Mouse (Mus musculus): ENCODE results near the gene Hc.
A peak's percentile ranks its signal among the peaks of the same experiment; 100 is the strongest.

The Hc gene

GRCm38 (mm10) chr2:35061338-35061737 lies at the start of gene Hc:
Gene Hc, minus strand, starts transcription at chr2:35061438.
- ATAC-seq (ENCODE audit: low TSS enrichment) = no peak

DNA sequence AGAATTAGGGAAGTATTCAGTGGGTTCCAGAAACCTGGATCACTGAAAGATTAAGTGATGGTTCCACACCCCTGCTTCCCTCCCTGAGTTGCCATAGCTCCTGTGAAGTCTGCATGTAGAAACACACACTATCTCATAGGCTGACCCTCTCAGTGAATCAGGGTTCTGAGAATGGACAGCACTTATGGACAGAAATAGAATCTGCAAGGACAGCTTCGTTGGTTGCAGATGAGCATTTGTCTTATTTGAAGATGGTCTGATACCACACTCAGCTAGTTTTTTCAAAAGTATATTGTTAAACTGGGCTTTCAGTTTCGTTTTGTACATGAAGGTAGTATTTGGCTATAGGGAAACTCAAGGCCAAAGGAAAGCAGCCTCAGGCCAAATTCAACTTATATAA lies 49.3 kb upstream of the Hc start:
- no peak for ATAC-seq (ENCODE audit: low TSS enrichment)

GRCm38 (mm10) chr2:35109924-35110304 lies 48.7 kb upstream of the Hc start:
- peak; percentile 7; the same call in 1 of the 2 replicates for ATAC-seq (ENCODE audit: low TSS enrichment)

DNA sequence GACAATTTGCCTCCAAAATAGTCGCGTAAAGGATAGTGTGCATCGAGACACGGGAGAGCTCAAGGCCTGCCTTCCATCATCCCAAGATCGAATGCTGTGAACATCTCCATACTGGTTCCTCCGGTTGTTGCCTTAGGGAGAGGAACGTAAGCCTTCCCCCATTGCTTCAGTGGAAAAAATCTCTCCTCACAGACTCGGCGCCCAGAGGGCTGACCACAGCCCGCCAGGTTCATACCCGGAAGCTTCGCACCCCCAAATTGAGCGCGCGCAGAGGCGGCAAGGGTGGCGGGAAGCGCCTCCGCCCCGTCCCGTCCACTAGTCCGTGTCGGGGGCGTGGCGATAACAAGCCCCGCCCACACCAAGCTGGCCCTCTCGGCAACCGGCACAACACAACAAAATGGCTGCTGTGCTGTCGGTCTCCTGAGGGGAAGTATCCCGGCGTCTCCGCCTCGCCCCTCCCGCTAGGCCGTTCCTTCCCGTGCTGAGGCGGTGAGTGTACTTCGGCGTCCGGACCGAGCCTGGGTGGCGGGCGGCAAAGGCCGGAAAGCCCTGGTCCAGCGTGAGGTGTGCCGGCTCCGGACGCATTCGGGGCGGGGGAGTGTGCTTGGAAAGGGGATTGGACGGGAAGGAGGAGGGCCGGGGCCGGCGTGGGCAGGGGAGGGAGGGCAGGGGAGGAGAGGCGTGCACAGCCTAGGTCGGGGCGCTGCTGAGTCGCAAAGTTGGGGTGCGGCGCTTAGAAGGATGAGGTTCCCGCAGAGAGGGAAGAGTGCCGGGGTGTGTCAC lies 48.1 kb upstream of the Hc start, which contains the start of gene Cntrl:
TSS of gene Cntrl (plus strand) at position 352 of the 783 bp plus-strand sequence.
- peak; percentile 93 for ATAC-seq (ENCODE audit: low TSS enrichment)

DNA sequence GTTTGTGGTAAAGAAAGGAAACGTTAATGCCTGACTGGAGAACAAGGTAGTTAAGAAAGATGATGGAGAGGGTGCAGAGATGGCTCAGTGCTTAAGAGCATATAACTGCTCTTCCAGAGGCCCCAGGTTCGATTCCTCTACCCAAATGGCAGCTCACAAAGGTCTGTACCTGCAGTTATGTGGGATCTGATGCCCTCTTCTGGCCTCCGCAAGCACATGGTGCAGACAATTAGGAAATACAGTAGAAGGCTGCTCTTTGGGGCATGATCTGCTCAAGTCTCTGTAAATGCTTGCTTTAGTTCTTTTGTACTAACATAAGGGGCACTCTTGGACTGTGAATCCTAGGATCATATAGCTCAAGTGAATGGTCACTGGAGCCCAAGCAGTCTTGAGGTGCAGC lies 47.5 kb upstream of the Hc start:
- ATAC-seq (ENCODE audit: low TSS enrichment) = peak; percentile 53

DNA sequence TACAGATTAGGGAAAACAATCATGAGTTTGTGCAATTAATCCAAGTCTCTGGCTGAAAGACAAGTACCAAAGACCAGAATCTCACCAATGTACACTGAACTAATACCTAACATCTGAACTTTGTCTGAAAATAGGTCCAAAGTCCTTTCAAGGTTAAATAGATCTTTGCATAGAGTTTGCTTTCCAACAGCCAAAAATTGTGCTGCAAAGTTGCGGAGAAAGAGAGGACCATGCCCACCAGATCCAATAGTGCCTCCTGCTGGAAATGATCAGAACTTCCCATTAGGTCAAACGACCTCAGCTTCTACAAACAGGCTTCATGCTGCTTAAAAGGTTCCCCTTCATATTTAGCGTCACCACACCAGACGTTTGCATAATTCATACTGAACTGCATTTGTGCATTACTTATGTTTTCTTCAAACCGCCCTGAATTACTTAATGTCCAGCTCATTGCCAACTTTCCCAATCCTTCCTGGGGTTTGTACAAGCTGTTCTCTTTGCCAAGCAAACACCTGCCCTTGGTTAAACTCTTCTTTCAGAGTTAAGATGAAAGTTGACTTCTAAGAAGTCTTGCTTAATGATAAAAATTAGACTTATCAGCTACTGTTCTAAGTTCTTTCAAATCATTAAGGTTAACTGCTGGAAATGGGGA lies 46.9 kb upstream of the Hc start:
- no peak for ATAC-seq (ENCODE audit: low TSS enrichment)

DNA sequence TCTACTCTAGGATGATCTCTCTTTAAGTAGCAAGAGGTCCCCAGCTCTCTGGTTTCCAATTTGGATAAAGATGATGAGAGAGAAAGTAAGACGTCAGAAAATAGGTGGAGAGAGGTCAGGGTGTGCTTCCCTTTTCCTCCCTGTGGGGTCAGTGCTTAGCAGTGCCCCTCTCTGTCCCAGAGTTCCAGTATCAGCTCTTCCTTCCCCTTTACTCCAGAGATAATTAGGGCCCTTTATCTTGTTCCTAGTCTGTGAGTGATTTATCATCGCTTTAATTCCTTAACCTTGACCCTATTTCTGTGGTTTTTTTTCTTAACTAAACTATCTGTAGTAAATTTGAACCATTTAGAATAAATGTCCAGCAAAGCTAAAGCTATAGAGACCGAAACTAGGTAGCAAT lies 43.6 kb upstream of the Hc start:
- no peak for ATAC-seq (ENCODE audit: low TSS enrichment)

- no peak for ATAC-seq (ENCODE audit: low TSS enrichment)
These were observed 42.3 kb upstream of the Hc start for GRCm38 (mm10) chr2:35103558-35103957.

DNA sequence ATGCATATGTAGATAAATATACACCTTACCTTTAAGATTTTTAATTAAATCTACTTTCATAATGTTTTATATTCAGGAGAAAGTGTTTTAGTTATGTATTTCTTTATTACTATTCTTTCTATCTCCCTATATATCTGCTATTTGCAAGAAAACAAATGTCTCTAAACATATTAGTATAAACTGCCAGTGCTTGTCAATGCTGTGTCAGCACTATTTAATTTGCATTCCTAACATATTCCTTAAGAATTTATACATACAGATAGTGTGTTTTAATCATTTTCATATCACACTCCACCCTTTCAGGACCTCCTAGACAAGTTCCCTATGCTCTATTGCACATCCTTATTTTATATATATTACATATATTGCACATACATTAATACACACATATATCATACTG lies 41.5 kb upstream of the Hc start:
- no peak for ATAC-seq (ENCODE audit: low TSS enrichment)

DNA sequence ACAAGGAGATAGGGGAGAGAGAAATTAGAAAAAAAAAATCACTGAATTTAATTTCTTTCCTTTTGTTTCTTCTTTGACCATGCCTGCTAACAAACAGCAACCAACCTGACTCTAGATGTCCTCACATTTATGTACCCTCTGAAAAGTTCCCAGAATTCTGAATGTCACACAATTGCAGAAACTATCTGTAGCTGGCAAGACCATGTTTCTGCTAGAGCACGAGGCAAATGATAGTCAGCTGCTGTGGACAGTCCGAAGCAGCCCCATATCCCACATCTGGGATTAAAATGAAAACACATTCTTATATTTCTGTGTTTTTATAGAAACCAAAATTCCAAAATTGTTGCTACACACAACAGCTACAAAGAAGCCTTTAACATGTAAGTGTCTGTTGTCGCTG lies 40.2 kb upstream of the Hc start, which contains the start of gene AI182371:
TSS of gene AI182371 (minus strand) at position 101 of the 400 bp plus-strand sequence.
- no peak for ATAC-seq (ENCODE audit: low TSS enrichment)

- no peak for ATAC-seq (ENCODE audit: low TSS enrichment)
These were observed 39.3 kb upstream of the Hc start for GRCm38 (mm10) chr2:35100529-35100928.

DNA sequence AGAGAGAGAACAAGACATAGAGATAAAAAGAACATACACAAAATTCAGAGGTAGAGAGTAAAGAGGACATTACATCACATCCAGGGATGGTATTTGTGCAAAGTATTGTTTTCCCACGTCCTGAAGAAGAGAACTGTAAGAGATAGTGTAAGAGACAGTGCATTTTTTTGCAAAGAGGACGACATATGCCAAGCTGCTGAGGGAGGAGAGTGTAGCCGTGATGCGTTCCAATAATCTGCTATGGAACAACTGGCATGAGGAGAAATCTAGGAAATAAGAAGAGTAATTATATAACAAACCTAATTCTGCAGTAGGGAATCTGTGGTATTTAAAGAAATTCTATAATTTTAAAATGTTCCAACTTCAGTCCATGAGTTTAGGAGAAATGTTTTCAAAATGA lies 26.2 kb upstream of the Hc start:
- ATAC-seq (ENCODE audit: low TSS enrichment) = peak; percentile 97

GRCm38 (mm10) chr2:35079166-35079565 lies 17.9 kb upstream of the Hc start:
- ATAC-seq (ENCODE audit: low TSS enrichment) = no peak

DNA sequence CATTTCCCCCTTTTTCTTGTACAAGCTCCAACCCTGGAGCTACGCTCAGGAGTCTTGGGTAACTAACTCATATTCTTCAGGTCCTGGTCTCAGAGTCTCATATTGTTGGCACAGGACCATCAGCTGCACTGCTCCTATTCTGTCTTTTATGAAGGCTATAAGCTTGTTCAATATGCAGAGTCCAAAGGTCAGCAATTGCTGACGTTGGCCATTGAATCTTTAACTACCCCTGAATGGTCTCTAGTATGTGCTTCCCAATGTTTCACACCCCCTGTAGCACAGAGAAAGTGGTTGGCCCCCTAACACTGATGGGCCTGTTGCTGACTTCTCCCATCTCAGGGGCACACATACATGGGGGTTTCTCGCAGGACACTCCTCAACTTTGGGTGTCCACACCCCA lies 13.1 kb upstream of the Hc start:
- no peak for ATAC-seq (ENCODE audit: low TSS enrichment)

GRCm38 (mm10) chr2:35072547-35072946 lies 11.3 kb upstream of the Hc start:
- no peak for ATAC-seq (ENCODE audit: low TSS enrichment)

GRCm38 (mm10) chr2:35070275-35070674 lies 9.0 kb upstream of the Hc start:
- no peak for ATAC-seq (ENCODE audit: low TSS enrichment)

GRCm38 (mm10) chr2:35069124-35069523 lies 7.9 kb upstream of the Hc start:
- ATAC-seq (ENCODE audit: low TSS enrichment) = no peak

- no peak for ATAC-seq (ENCODE audit: low TSS enrichment)
These were observed 5.9 kb upstream of the Hc start for GRCm38 (mm10) chr2:35067117-35067516.

DNA sequence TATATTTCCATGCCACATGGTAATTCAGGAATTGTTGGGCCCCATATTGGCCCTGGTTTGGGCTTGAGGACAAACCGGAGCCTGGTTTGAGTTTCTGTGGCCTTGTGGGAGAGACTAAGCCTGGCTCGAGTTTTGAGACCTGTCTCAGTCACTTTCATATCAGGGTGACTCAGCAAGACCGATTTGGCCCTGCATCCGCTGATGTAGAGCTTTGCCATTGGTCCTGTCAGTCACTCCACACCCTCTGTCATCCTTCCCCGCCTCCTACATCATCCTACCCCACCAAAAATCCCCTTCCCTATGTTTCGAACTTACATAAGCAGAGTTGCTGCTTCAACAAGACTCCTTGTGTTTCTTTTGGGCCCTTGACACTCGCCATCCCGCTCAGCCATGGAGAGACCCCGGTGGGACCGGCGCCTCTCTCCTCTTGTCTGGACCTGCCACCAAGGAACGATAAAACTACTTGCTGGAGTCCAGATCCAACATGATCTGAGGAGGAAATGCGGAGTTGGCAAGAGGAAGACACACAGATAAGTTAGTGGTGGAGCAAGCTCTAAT lies 5.4 kb upstream of the Hc start:
- no peak for ATAC-seq (ENCODE audit: low TSS enrichment)

GRCm38 (mm10) chr2:35063333-35064030 lies 2.2 kb upstream of the Hc start:
- ATAC-seq (ENCODE audit: low TSS enrichment) = no peak

DNA sequence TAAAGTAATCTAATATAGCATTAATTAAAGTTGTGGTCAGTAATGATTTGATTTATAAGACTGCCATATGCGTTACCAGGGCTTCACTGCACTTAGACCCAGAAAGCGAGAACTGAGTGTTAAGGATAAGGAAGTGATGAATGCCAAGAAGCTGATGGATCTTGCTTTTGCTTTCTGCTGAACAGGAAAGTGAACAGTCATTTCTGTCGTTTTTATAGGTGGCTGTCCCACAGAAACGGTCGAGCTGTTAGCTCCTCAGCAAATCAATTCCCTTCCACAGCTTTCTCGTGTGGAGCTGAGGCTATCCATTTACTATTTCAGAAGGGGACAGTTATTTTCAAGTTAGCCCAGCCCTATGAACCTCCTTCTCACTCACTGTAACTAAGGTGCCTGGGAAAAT lies 341 bp downstream of the Hc start:
- no peak for ATAC-seq (ENCODE audit: low TSS enrichment)

- no peak for ATAC-seq (ENCODE audit: low TSS enrichment)
These were observed 982 bp downstream of the Hc start for GRCm38 (mm10) chr2:35060256-35060655.

Data from frontal cortex, adult (tissue).